Mouse (Mus musculus) bone marrow macrophage, adult 2 months (primary cell): ENCODE measurements around the gene Creb1.

Experiments
- CTCF ChIP-seq: IDR thresholded peaks from 2 replicates; pipeline ENCODE4 v1.5.1; 2012; ENCODE audit warnings: low read depth, mild to moderate bottlenecking, low read length, moderate library complexity
- POLR2A ChIP-seq: IDR thresholded peaks from 2 replicates; pipeline ENCODE4 v1.6.1; 2012; ENCODE audit warnings: mild to moderate bottlenecking, low read depth, low read length, borderline replicate concordance

DNA sequence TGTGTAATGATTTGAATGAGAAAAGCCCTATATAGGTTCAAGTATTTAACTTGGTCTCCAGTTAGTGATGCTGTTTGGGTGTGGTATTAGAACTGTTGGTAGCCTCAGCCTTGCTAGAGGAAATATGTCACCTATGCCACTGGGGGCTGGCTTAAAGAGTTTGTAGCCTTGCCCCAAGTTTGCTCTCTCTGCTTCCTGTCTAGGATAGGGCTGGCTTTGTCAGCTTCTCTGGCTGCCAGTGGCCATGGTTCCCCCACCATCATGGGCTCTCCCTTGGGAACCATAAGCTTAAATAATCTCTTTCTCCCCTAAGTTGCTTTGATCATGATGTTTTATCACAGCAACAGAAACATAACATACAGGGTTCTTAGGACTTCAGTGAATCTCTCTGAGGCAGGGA lies 92.8 kb downstream of the Creb1 start:
- no peak for TF ChIP-seq CTCF
- TF ChIP-seq POLR2A: no peak
